Comparison of ENCODE assay signal across 14 mouse cellular contexts in genomic region chr6:61931622-61932021, GRCm38 (mm10).
"Had no signal": no experiment of that assay in that cellular context is flagged by ENCODE, and none has a peak within 500 bp of the region (broad histone marks: within the 10 kb centered on the region; RNA-seq: fewer than 3 reads in every experiment).

No protein-coding gene starts in this region.

- H3K4me2 ChIP-seq: liver, embryonic 12.5 days; midbrain, embryonic 11.5 days; midbrain, embryonic 13.5 days; midbrain, embryonic 15.5 days; neural tube, embryonic 12.5 days; stomach, embryonic 15.5 days had no signal

- H3K4me3 ChIP-seq: liver, embryonic 12.5 days; megakaryocyte, embryonic 14.5 days; midbrain, embryonic 13.5 days; midbrain, embryonic 15.5 days; neural tube, embryonic 12.5 days; stomach, embryonic 15.5 days had no signal

- ATAC-seq: liver, embryonic 12.5 days; midbrain, embryonic 13.5 days; midbrain, embryonic 15.5 days had no signal

- H3K9ac ChIP-seq: liver, embryonic 12.5 days; liver, embryonic 14.5 days; midbrain, embryonic 13.5 days; midbrain, embryonic 15.5 days; neural tube, embryonic 12.5 days; stomach, embryonic 15.5 days had no signal

- H3K36me3 ChIP-seq: liver, embryonic 12.5 days; midbrain, embryonic 13.5 days; midbrain, embryonic 15.5 days; neural tube, embryonic 12.5 days; stomach, embryonic 15.5 days had no signal

- H3K9me3 ChIP-seq: liver, embryonic 12.5 days; megakaryocyte, embryonic 14.5 days; midbrain, embryonic 13.5 days; midbrain, embryonic 15.5 days; neural tube, embryonic 12.5 days; stomach, embryonic 15.5 days had no signal

- H3K27ac ChIP-seq: liver, embryonic 12.5 days; liver, embryonic 14.5 days; macrophage; midbrain, embryonic 13.5 days; midbrain, embryonic 15.5 days; neural tube, embryonic 12.5 days; stomach, embryonic 15.5 days; stomach, postnatal 0 days had no signal

- DNase-seq: right cerebral cortex, postnatal 14 days; thymus, adult 2 months; thymus, postnatal 25 days; thymus, postnatal 4 days had no signal

- H3K27me3 ChIP-seq: liver, embryonic 12.5 days; megakaryocyte, embryonic 14.5 days; midbrain, embryonic 13.5 days; midbrain, embryonic 15.5 days; neural tube, embryonic 12.5 days; stomach, embryonic 15.5 days had no signal

- H3K4me1 ChIP-seq: liver, embryonic 12.5 days; megakaryocyte, embryonic 14.5 days; midbrain, embryonic 13.5 days; midbrain, embryonic 15.5 days; neural tube, embryonic 12.5 days; stomach, embryonic 15.5 days had no signal
